Mouse (Mus musculus): ENCODE results near the gene Cdc14a.

Cdc14a gene

DNA sequence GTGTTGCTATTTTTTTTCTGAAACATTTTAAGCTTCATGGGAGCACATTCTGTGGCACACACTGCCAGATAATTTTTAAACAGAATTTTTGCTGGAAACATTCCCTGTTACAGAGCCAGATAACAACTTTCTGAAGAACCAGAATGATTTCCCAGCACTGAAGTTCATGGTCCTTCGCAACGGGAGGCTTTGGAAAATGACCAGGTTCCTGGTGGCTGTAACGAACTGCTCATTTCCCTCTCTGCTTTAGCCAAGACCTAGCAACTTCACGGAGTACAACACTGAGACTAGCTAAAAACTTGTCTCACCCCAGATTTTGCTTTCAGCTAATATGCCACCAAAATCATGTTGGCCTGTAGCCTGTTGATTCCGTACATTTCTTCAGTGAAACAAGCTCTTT is 160.8 kb downstream of the Cdc14a start:
- DNase-seq: no peak

- DNase-seq: no peak
These were observed 167.7 kb downstream of the Cdc14a start for GRCm38 (mm10) chr3:116256104-116256503.

GRCm38 (mm10) chr3:116253077-116253531 is 170.7 kb downstream of the Cdc14a start, which contains the start of gene Gpr88:
TSS of gene Gpr88 (minus strand) at chr3:116253503.
- peak; percentile 9 for DNase-seq

DNA sequence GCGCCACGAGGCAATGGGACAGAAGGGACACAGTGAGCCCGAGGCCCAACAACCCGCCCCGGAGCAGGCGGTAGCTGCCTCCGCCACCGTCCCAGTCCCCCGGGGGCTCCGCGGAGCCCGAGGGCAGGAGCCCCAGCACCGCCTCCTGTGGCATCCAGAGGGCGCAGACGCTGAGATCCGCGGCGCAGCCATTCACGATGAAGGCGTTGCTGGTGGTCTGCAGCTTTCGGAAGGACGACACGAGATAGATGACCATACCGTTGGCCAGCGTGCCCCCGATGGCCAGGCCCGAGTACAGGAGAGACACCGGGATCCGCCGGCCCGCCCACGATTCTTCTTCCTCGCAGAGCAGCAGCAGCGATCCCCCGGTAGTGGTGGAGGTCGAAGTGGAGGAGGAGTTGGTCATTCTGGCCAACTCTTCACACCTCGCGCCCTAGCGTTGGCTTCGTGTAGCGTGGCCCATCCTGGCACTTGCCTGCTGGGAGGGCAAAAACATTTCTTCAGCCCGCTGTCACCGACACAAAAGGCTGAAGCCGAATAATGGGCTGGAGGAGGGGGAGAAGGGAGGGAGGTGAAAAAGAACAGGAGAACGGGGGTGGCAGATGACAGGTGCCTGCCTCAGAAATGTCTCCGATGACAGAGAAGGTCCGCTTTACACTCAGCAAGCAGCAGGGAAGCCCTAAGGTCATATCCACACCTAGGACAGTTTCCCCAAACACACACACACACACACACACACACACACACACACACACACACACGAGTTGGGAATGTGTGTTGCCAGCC is 171.4 kb downstream of the Cdc14a start:
- no peak for DNase-seq

GRCm38 (mm10) chr3:116251481-116252254 is 172.2 kb downstream of the Cdc14a start:
- DNase-seq: peak; percentile 9

DNA sequence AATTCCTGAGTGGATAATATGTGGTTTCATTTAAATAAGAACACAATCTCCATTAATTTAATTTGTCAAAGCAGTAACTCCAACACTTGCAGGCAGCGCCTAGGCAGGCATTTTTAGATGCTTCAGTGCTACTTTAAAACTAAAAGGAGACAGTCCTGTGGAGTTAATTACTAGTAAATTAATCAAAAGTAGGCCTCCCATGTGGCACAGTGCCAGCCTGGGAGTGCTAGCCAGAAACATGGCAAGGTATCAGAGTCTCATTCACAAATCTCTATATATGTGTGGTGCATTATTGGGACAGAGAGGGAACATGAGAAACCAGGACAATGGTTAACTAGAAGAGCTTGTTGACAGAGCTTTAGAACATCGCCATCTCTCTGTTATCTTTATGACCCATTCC is 174.8 kb downstream of the Cdc14a start:
- DNase-seq: no peak

- no peak for DNase-seq
These were observed 179.4 kb downstream of the Cdc14a start for GRCm38 (mm10) chr3:116244476-116244875.

- DNase-seq: no peak
These were observed 181.1 kb downstream of the Cdc14a start for GRCm38 (mm10) chr3:116242685-116243084.

DNA sequence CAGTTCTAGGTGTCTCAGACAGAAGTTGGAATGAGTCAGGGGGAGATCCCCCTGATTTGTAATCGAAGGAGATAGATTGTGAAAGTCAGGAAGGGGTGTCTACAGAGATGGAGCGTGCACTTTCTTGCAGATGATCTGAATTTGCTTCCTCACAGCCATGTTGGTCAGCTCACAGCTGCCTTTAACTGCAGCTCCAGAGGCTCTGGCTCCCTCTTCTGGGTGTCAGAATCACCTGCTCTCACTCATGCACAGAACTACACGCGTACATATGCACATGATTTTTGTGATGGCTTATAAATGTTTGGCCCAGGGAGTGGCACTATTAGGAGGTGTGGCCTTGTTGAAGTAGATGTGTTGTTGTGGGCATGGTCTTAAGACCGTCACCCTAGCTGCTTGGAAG is 186.3 kb downstream of the Cdc14a start:
- no peak for DNase-seq

DNA sequence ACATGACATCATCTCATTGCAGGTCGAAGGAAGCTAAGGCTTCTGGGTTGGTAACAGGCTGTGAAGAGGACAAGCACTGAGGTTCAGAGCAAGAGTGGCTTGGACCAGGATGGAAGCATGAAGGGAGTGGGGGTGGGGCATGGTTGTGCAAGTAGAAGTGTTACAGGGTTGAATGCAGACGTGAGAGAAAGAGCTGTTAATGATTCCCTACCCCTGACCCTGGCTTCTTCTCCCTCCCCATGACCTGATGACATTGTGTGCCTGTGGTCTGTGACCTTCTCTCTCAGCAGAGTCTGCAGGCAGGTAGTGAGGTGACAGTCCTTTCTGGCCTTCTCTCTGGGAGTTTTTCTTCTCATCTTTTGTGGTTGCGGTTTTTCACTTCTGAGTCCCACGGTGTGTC is 187.0 kb downstream of the Cdc14a start:
- DNase-seq: no peak

DNA sequence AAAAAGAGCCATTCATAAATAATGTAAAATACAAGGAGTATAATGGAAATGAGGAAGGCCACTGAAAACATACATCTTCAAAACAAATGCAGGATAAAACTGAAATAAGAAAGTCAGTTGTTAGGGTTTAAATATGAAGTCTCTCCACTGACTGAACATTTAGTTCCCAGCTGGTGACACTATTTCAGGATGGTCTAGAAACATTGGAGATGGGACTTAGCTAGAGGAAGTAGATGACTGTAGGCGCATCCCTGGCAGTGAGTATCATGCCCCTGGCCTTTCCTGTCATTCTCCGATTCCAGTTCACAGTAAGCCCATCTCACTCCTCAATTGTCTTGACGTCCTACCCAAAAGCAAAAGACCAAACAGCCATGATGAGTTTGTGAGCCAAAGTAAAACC is 190.3 kb downstream of the Cdc14a start:
- no peak for DNase-seq

- no peak for DNase-seq
These were observed 191.1 kb downstream of the Cdc14a start for GRCm38 (mm10) chr3:116232763-116233162.

- no peak for DNase-seq
These were observed 194.5 kb downstream of the Cdc14a start for GRCm38 (mm10) chr3:116229336-116229735.

GRCm38 (mm10) chr3:116228360-116229245 is 195.2 kb downstream of the Cdc14a start:
- DNase-seq: no peak

GRCm38 (mm10) chr3:116227383-116227782 is 196.4 kb downstream of the Cdc14a start:
- DNase-seq: no peak

DNA sequence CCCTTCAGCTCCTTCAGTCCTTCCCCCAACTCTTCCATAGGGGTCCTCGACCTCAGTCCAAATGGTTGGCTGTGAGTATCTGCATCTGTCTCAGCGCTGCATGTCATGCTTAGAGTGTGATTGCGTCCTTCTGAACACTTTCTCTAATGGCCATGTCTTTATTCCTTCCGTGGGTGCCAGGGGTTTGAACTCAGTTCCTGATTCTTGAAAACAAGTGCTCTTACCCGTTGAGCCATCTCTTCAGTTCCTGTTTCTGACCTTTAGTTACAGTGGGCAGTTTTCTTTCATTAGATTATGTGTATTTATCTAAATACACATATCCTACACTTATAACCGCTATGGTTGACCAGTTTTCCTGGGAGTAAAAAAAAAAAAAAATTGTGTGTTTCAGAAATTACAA is 196.9 kb downstream of the Cdc14a start:
- no peak for DNase-seq
